Mouse (Mus musculus): ENCODE results near the gene Msto1. TPM values are rescaled to one million over a fixed set of nuclear protein-coding genes. Genes with fewer than 3 reads are reported as not detected.
"Not testable (repeated sequence)": the region's sequence is repeated elsewhere in the genome, so short reads cannot be mapped to it uniquely, and the experiment has no call there.

Gene Msto1
- polyA plus RNA-seq, 2 experiments from 2014 or later, result 23.7 to 30.8 TPM

- no peak for ATAC-seq
Observed at GRCm38 (mm10) chr3:88904803-88905202, 9.0 kb downstream of the Msto1 start.

GRCm38 (mm10) chr3:88893011-88893410, 20.8 kb downstream of the Msto1 start:
- not testable (repeated sequence) for ATAC-seq

GRCm38 (mm10) chr3:88882536-88882935, 31.3 kb downstream of the Msto1 start:
- not testable (repeated sequence) for ATAC-seq

GRCm38 (mm10) chr3:88868449-88868848, 45.4 kb downstream of the Msto1 start:
- not testable (repeated sequence) for ATAC-seq

- peak; percentile 46 for ATAC-seq
Observed at GRCm38 (mm10) chr3:88867177-88867576, 46.6 kb downstream of the Msto1 start.

- peak; percentile 72 for ATAC-seq
Observed at GRCm38 (mm10) chr3:88866735-88867134, 47.1 kb downstream of the Msto1 start.

- no peak for ATAC-seq
Observed at GRCm38 (mm10) chr3:88862129-88862528, 51.7 kb downstream of the Msto1 start.

GRCm38 (mm10) chr3:88855837-88856236, 58.0 kb downstream of the Msto1 start:
- no peak for ATAC-seq

Other genes starting within 250 kb of the Msto1 start
- 10 to 100 TPM; 43.2 to 46.4 TPM for gene Khdc4, start 228.2 kb downstream of the Msto1 start, polyA plus RNA-seq (2017; shearing (Covaris generic))
- 10 to 100 TPM; 36.5 to 43.2 TPM for gene Rit1, start 197.2 kb downstream of the Msto1 start, polyA plus RNA-seq (2017; shearing (Covaris generic))
- 100 to 1,000 TPM in 1 of 2 experiments, 10 to 100 TPM in 1; 95.9 to 102 TPM for gene Syt11, start 138.8 kb downstream of the Msto1 start, polyA plus RNA-seq (2017; shearing (Covaris generic))
- 10 to 100 TPM; 13.7 to 16.1 TPM for gene Gon4l, start 78.8 kb downstream of the Msto1 start, polyA plus RNA-seq (2017; shearing (Covaris generic))
- gene Ash1l, start 36.6 kb upstream of the Msto1 start, polyA plus RNA-seq (2017; shearing (Covaris generic)), result 10 to 100 TPM; 32.0 to 37.4 TPM
- 100 to 1,000 TPM; 122 to 130 TPM for gene Dap3, start 37.2 kb upstream of the Msto1 start, polyA plus RNA-seq (2017; shearing (Covaris generic))
- 10 to 100 TPM; 54.4 to 70.3 TPM for gene Rusc1, start 179.3 kb upstream of the Msto1 start, polyA plus RNA-seq (2017; shearing (Covaris generic))
- gene Gm43738, start 187.1 kb upstream of the Msto1 start, polyA plus RNA-seq (2017; shearing (Covaris generic)), result under 1 TPM in 1 of 2 experiments, not detected in 1; 0.23 TPM
- gene Fdps, start 188.0 kb upstream of the Msto1 start, polyA plus RNA-seq (2017; shearing (Covaris generic)), result 10 to 100 TPM; 75.1 to 83.8 TPM
- gene Pklr, start 222.1 kb upstream of the Msto1 start, polyA plus RNA-seq (2017; shearing (Covaris generic)), result not detected
- gene Hcn3, start 246.2 kb upstream of the Msto1 start, polyA plus RNA-seq (2017; shearing (Covaris generic)), result under 1 TPM; 0.50 to 0.69 TPM

Measured in activated CD4-positive, CD25-positive, alpha-beta regulatory T cell, adult 4 months (primary cell).